Mouse (Mus musculus): ENCODE data around the gene Ankrd35.
"Not testable (repeated sequence)": the region's sequence is repeated elsewhere in the genome, so short reads cannot be mapped to it uniquely, and the experiment has no call there.

The Ankrd35 gene

GRCm38 (mm10) chr3:96706217-96706616 is 36.3 kb downstream of the Ankrd35 start:
- in situ Hi-C loops (cut with MboI) = no loop called here

DNA sequence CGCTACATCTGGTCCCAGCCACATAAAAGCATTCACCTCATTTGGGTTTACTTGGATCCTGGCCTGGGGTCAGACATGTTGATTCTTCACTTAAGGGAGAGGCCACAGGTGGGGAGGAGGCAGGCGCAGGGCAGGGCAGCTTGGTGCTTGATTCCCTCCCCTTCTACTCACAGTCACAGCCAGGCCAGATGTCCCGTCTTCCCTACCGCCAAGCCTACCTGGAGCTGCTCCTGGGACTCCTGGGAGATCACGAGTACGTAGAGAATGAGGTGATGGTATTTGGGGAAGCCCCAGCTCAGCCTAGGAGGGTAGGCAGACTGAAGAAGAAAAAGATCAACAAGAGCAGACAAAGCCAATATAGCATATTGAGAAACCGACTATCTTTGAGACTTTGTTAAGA is 37.1 kb downstream of the Ankrd35 start:
- in situ Hi-C loops (cut with MboI) = no loop called here

DNA sequence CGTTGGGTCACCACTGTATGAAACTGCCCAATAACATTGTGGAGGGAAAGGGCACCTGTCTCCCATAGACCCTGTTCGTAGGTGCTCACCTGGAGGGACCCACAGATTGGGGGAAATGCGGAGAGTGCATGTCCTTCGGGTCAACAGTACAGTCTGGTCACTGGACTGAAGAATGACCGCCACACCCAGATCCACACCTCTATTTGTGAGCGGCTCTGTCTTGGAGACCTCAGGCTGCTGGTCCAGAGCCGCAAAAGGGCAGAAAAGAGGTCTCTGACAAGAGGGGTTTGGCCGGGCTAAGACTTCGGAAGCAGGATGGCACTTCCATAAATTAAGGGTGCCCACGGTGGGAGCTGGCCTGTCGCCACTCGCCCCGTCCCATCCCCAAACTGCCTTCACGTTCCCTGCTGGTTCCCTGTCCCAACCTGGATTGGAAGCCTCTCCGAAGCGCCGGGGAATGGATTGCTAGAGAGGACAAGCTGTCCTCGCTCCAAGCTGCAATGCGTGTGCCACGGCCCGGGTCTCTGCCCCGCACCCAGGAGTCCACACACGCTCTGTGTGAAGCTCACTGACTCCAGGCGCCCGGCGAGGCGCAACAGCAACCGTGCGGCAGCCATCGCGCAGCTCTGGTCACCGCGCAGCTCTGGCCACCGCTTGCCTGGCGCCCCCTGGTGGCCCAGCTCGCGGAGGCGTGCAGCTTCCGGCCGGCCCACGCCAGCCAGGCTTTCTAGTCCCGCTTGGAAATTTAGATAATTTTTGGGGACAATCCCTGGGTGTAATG is 38.2 kb downstream of the Ankrd35 start, which contains the start of gene Nudt17:
Nudt17 (minus strand) TSS at position 660 of the 781 bp plus-strand sequence.
- in situ Hi-C loops (cut with MboI) = no loop called here

GRCm38 (mm10) chr3:96708684-96709064 is 38.7 kb downstream of the Ankrd35 start:
- in situ Hi-C loops (cut with MboI) = no loop called here

GRCm38 (mm10) chr3:96714286-96714685 is 44.4 kb downstream of the Ankrd35 start:
- in situ Hi-C loops (cut with MboI) = no loop called here

- in situ Hi-C loops (cut with MboI) = no loop called here
These were observed 45.9 kb downstream of the Ankrd35 start for GRCm38 (mm10) chr3:96715854-96716253.

DNA sequence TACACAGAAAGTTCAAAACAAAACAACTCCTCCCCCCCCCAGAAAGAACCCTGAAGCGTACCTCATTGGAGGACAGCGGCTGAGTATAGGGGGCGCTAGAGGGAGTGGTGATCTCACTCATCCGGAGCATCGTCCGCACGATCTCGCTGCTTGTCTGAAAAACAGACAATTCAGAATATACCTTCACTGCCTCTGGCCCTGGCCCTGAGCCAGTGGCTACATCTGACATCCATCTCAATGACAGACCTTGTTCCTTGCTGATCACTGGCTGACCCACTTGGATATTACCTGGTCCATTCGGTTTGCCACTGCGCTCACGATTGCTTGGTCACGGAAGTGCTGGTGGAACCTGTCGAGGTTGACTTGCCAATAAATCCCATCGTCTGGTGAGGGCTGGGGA is 49.2 kb downstream of the Ankrd35 start:
- in situ Hi-C loops (cut with MboI) = no loop called here

- in situ Hi-C loops (cut with MboI) = no loop called here
These were observed 57.5 kb downstream of the Ankrd35 start, which contains the start of the genes Polr3c and Rnf115 for GRCm38 (mm10) chr3:96727343-96727827. Gene Polr3c, minus strand, starts transcription at chr3:96727628. Gene Rnf115, plus strand, starts transcription at chr3:96727664.

DNA sequence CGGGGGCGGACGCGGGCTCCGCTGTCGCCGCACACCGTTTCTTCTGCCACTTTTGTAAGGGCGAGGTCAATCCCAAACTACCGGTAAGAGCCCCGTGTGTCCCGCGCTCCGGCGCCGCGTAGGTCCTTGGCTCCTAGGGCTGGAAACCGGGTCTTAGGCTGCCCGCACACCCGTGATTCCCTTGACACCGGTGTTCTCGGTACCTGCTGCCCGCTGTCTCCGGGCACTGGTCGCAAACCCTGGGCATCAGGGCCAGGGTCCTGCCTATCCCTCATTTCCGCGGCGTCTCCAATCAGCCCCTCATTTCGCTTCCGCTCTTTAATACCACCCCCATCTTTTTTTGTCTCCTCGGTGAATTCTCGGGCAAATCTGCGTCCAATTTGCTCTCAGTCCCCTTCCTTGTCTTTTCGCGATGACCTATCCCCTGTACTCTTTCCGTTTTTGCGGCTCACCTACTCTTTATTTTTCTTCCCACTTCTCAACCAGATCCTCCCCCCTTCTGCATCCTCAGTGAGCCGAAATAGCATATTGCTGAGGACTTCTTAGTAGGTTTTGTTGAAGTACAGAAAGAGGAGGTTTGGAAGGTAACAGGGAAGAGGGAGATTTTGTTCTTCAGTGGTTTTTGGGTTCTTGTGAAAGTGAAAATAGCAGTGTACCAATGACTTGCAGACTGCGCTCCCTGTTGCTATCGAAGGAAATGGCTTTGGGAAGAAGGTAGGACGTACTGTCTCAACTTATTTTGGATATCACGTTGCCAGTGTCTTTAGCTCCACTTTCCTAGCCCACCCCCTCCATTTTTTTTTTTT is 58.1 kb downstream of the Ankrd35 start:
- in situ Hi-C loops (cut with MboI) = no loop called here

DNA sequence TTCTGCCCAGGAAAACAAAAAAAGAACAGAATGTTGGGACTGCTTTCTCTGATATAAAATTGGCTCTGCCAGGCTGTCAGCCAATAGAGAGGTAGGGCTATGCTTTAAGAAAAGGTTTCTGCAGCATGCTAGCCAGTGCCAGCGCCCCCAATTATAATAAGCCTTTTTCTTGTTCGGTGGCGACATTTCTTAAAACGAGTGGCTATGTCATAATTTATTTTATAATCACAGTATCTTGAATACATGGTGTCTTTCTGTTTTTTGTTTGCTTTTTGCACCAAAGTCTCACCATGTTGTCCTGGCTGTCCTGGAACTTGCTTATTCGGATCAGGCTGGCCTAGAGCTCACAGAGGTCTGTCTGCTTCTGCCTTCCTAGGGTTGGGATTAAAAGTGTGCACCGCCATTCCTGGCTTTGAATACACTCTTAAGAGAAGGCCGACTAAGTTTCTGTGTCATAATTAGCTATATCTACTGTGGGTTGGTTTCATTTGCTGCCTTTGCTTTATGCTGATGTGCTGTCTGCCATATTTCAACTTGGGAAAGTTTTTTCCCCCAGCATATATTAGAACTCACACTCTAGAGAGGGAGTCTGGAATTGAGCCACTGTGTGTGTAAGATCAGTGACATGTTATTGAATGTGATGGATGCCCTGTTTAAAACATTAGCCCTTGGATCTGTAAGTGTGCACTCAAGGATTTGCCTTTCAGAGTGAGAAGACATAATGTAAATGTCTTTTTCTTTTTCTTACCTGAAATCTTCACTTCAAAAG is 58.9 kb downstream of the Ankrd35 start:
- in situ Hi-C loops (cut with MboI) = no loop called here

GRCm38 (mm10) chr3:96729403-96729784 is 59.5 kb downstream of the Ankrd35 start:
- in situ Hi-C loops (cut with MboI) = no loop called here

GRCm38 (mm10) chr3:96730785-96731184 is 60.9 kb downstream of the Ankrd35 start:
- in situ Hi-C loops (cut with MboI) = no loop called here

- in situ Hi-C loops (cut with MboI) = no loop called here
These were observed 64.1 kb downstream of the Ankrd35 start for GRCm38 (mm10) chr3:96733984-96734383.

DNA sequence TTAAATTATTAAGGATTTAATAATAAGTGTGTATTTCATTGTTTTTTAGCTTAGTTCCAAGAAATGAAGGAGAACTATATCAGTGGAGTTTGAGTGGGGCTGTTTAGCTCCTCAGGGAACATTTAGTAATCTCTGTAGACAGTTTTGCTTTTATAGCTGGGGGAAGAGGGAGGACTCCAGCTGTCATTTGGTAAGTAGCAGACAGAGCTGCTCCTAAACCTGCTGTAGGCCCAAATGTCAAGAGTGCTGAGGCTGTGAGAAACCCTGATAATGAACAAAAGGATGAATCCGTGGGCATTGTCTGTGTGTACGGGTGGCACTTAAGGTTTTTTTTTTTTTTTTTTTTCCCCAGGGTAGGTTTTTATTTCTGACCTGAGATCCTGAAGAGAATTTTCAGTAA is 65.3 kb downstream of the Ankrd35 start:
- in situ Hi-C loops (cut with MboI) = no loop called here

- in situ Hi-C loops (cut with MboI) = no loop called here
These were observed 67.2 kb downstream of the Ankrd35 start for GRCm38 (mm10) chr3:96737013-96737740.

GRCm38 (mm10) chr3:96737995-96738394 is 68.1 kb downstream of the Ankrd35 start:
- in situ Hi-C loops (cut with MboI) = no loop called here

- in situ Hi-C loops (cut with MboI) = not testable (repeated sequence)
These were observed 70.3 kb downstream of the Ankrd35 start for GRCm38 (mm10) chr3:96740279-96740678.
